Mouse (Mus musculus) lung, embryonic 16.5 days (tissue): ENCODE measurements around the gene Lenep. TPM values are rescaled to one million over a fixed set of nuclear protein-coding genes. Genes with fewer than 3 reads are reported as not detected.

Source experiments
- ATAC-seq: fragments of 200-750 bp; cut with Nextera tagmentation; 2 replicates; pipeline ENCODE4 v1.8.0; 2017; ENCODE audit warnings: low read depth, mild to moderate bottlenecking, moderate library complexity
- H3K27ac ChIP-seq: fragments of 300-500 bp; sonication (generic); 2 replicates; pipeline ENCODE4 v1.5.1; 2014; ENCODE audit warnings: mild to moderate bottlenecking, control low read depth, low read length
- H3K27me3 ChIP-seq: fragments of 300-500 bp; sonication (generic); 2 replicates; pipeline ENCODE4 v1.6.1; 2014; ENCODE audit warnings: low read depth, low read length, mixed read lengths; ENCODE audit not compliant: control insufficient read depth, insufficient read depth
- H3K36me3 ChIP-seq: fragments of 300-500 bp; sonication (generic); 2 replicates; pipeline ENCODE4 v1.6.1; 2014; ENCODE audit warnings: low read length; ENCODE audit not compliant: control insufficient read depth, insufficient read depth
- H3K4me1 ChIP-seq: fragments of 300-500 bp; sonication (generic); replicated peaks from 2 replicates; pipeline ENCODE4 v1.6.1; 2014; ENCODE audit warnings: low read length, mixed read lengths; ENCODE audit not compliant: control insufficient read depth, insufficient read depth
- H3K4me2 ChIP-seq: fragments of 300-500 bp; sonication (generic); 2 replicates; pipeline ENCODE4 v1.6.1; 2014; ENCODE audit warnings: low read depth, low read length, control low read depth
- H3K4me3 ChIP-seq: fragments of 300-500 bp; sonication (generic); 2 replicates; pipeline ENCODE4 v1.5.1; 2014; ENCODE audit warnings: mild to moderate bottlenecking, low read length, control low read depth
- H3K9ac ChIP-seq: fragments of 300-500 bp; sonication (generic); 2 replicates; pipeline ENCODE4 v1.6.1; 2014; ENCODE audit warnings: low read length, control low read depth
- H3K9me3 ChIP-seq: fragments of 300-500 bp; sonication (generic); 2 replicates; pipeline ENCODE4 v1.6.1; 2016; ENCODE audit warnings: low read length; ENCODE audit not compliant: control insufficient read depth
- WGBS: fragments of 180-500 bp; shearing (Covaris S2); extraction: QIAGEN DNeasy Blood & Tissue Kit; methylation state at CpG from one replicate; pipeline ENCODE4 v1.1.7; 2014; 5-methylcytosine and 5-hydroxymethylcytosine counted together
- polyA plus RNA-seq: library from polyadenylated mRNA; unstranded; fragments of >200 nt; fragmentation: Nextera tagmentation; extraction: Ambion mirVana; gene quantifications from 2 replicates; pipeline ENCODE4 v1.2.1, GENCODE M21; 2015

The Lenep gene
- 0.21 TPM in 1 of 2 replicates, not detected in the other for polyA plus RNA-seq

DNA sequence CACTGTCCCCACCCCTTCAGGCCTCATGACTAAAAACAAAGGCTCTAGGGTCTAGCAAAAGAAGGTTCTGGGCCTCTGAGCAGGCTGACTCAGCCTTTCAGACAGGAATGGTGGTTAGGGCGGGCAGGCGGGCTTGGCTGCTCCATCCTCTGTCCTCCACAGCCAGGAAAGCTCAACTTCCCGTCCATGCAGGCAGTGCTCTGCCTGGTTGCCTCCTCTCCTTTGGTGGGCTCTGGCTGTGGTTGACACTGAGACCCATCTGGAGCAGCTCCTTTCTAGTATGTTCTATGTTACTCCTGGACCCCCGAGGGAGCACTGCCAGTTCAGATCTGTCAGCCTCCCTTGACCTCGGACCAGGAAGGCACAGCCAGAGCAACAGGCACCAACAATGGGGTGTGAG, at the start of gene Lenep:
TSS of gene Lenep (minus strand) at position 101 of the 400 bp plus-strand sequence.
- peaks cover 5% of the 10 kb centered on the region; the same call in 1 of the 2 replicates for H3K36me3 ChIP-seq
- 73% methylated on average over 5 of the region's 5 CpGs for WGBS
- H3K4me1 ChIP-seq = no peaks in the 10 kb centered on the region
- H3K27me3 ChIP-seq = no peaks in the 10 kb centered on the region
- no peaks in the 10 kb centered on the region for H3K9me3 ChIP-seq
- H3K27ac ChIP-seq = no peak within 1 kb of the TSS
- no peak for ATAC-seq
- no peak within 1 kb of the TSS for H3K9ac ChIP-seq
- no peak within 1 kb of the TSS for H3K4me3 ChIP-seq
- no peak within 1 kb of the TSS for H3K4me2 ChIP-seq

DNA sequence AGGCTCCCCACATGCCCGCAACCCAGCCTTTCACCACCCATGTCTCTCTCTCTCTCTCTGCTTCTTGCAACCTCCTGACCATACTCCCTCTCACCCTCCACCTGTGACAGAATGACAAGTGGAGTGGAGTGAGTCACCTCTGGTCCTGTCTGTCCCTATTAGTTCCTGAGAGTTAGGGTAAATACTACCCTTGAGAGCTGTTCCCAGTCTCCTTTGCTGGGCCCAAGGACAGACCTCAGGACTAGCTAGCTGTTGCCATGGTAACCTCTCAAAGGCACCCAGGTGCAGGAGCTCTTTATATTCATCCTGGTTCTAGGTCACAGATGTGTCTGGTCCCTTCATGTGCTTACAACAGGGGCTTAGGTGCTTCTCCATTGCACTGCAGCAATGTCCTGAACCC, 49.3 kb upstream of the Lenep start:
- H3K4me1 ChIP-seq = peaks cover 23% of the 10 kb centered on the region
- H3K4me3 ChIP-seq = no peak overlapping the region
- no peak overlapping the region for H3K9ac ChIP-seq
- H3K27me3 ChIP-seq = no peaks in the 10 kb centered on the region
- H3K4me2 ChIP-seq = no peak overlapping the region
- H3K9me3 ChIP-seq = no peaks in the 10 kb centered on the region
- no peaks in the 10 kb centered on the region for H3K36me3 ChIP-seq
- H3K27ac ChIP-seq = peak overlapping the region; percentile 32; the same call in 1 of the 2 replicates
- WGBS = 54% methylated on average over 1 of the region's 1 CpGs
- peak; percentile 59 for ATAC-seq

DNA sequence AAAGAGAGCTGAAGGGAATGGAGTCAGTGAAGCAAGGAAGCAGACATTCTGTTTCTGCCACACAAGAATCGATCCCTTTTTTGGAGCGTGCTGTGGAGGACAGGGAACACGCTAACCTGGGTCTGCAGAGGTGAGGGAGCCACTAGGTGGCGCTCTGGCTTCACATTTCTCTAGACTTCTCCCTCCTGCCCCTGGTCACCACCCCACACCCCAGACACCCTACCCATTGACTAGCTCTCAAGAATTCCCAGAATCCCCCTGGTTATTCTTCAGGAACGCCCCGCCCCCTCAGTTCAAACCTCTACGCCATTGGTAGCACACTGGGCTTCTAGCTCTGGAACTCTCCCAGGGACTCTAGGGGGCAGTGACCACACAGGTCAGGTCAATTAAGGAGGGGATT, 46.9 kb upstream of the Lenep start:
- WGBS = 53% methylated on average over 7 of the region's 7 CpGs
- no peaks in the 10 kb centered on the region for H3K9me3 ChIP-seq
- ATAC-seq = peak; percentile 63
- no peaks in the 10 kb centered on the region for H3K27me3 ChIP-seq
- no peak overlapping the region for H3K9ac ChIP-seq
- no peak overlapping the region for H3K27ac ChIP-seq
- H3K4me2 ChIP-seq = no peak overlapping the region
- no peaks in the 10 kb centered on the region for H3K36me3 ChIP-seq
- no peak overlapping the region for H3K4me3 ChIP-seq
- H3K4me1 ChIP-seq = peaks cover 23% of the 10 kb centered on the region

DNA sequence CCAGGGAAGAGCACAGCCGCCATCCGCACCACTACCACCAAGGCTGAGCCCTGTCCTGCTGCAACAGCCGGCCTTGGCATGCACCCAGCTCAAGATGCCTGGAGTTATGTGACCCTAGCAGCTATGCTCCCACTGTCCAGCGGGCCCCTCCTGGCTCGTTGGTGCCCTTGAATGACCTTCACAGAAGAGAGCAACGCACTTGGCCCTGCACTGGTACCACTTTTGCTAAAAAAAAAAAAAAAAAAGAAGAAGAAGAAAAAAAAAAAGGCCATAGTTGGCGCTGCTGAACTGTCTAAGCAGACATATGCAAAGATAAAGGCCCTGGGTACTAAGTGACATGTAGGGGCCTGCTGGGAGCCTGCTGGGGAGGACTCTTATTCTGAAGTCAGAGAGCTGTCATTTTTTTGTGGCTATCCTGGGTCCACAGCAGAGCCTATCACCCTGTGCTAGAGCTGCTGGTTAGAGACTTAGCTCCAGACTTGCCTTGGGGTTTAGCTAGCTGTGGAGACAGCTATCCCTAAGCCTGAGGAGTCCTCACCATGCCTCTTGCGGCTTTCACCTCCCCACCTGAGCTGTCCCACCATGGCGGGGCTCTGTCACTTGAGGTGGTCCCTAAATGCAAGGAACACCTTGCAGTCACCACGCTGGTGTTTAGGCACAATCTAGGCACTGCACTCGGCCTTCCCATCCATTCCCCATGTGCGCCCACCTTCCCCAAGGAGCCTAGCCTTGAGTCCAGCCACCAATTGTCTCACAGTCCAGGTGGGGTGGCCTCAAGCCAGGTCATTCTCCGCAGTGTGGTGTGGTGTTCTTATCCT, 46.3 kb upstream of the Lenep start:
- Histone ChIP-seq H3K4me2 (peak overlapping the region; percentile 4), H3K4me3 (no peak overlapping the region)
- WGBS = 45% methylated on average over 13 of the region's 13 CpGs

DNA sequence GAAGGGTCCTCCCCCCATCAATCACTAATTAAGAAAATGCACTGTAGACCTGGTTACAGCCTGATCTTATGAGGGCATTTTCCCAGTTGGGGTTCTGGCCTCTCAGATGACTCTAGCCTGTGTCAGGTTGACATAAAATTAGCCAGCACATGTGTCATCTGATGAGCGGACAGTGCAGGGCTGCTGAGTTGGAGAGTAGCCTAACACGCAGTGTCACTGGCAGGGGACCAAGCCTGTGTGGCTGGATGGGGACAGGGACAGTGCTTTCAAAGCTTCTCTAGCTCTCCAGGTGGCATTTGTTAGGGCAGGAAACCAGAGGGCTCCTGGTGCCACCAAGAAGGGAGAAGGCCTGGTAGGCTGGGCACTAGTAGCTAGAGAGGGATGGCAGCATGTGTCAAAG, 38.1 kb upstream of the Lenep start:
- Histone ChIP-seq H3K4me1 (peaks cover 12% of the 10 kb centered on the region), H3K9me3 (no peaks in the 10 kb centered on the region), H3K9ac (no peak overlapping the region), H3K27me3 (no peaks in the 10 kb centered on the region), H3K4me3 (no peak overlapping the region), H3K27ac (no peak overlapping the region), H3K4me2 (no peak overlapping the region), H3K36me3 (no peaks in the 10 kb centered on the region; the same call in 1 of the 2 replicates)
- ATAC-seq = no peak
- WGBS = 83% methylated on average over 2 of the region's 2 CpGs

More for the DNA sequence above, 46.3 kb upstream of the Lenep start:
- H3K9me3 ChIP-seq = no peaks in the 10 kb centered on the region
- ATAC-seq = peak; percentile 82
- no peak overlapping the region for H3K9ac ChIP-seq
- no peaks in the 10 kb centered on the region for H3K27me3 ChIP-seq
- H3K4me1 ChIP-seq = peaks cover 23% of the 10 kb centered on the region
- H3K36me3 ChIP-seq = no peaks in the 10 kb centered on the region
- H3K27ac ChIP-seq = peak overlapping the region; percentile 19; the same call in 1 of the 2 replicates

DNA sequence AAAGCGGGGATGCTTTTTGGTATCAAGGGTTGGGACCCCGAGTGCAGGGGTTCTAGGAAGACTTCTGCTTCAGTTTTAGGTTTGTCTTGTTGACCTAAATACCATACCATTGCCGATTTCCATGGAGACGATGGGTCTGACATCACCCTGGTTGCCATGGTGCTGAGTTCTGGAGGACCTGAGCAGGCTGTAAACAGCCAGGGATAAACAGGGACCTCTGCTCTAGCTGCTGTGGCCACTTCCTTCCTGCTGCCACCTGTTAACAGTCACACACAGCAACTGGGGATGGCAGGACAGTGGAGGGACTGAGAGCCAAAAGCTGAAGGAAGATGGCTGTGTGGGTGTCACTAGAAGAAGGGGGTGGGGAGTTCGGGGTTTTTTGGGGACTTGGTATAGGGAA, 34.7 kb upstream of the Lenep start:
- Histone ChIP-seq H3K27me3 (no peaks in the 10 kb centered on the region), H3K9me3 (no peaks in the 10 kb centered on the region), H3K27ac (peak overlapping the region; percentile 39), H3K4me3 (peak overlapping the region; percentile 67), H3K4me1 (peaks cover 12% of the 10 kb centered on the region), H3K36me3 (peaks cover 20% of the 10 kb centered on the region), H3K4me2 (peak overlapping the region; percentile 59), H3K9ac (peak overlapping the region; percentile 73)
- 32% methylated on average over 5 of the region's 5 CpGs for WGBS
- no peak for ATAC-seq

DNA sequence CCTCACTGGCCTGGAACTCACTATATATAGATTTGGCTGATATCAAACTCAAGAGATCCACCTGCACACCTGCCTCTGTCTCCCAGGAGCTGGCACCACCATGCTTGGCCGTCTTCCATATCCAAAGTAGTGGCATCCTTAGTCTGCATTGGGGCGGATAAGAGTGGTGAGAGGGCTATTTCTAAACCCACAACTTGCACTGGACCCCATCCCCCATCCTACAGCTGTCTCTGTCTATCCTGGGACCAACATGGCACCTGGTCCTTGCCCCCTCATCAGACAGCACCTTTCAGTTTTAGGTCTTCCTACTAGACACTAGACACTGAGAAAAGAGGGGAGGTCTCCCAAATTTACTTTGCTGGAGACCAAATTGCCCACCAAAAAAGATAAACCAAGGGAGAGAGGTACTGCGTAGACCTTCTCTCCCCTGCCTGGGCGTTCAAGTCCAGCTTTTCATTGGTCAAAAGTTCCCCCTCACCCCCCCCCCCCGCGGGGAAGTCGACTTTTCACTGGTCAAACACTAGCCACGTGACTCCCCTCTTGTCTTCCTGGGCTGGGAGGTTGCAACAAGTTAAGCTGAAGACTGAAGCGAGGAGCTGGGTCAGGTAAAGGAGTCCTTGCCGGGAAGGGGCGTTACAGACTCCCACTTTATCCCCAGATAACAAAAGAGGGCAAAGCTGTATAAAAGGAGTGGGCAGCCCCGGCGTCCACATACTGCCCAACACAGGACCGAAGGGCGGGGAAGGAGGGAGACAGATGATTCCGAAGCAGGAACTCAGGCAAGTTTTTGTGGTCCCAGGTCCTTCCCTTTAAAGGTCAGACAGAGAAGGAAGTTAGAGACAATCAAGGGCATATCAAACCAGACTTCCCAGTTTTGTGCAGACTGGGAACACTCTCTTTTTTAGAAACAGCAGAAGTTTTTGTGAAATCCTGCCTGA, 33.9 kb upstream of the Lenep start, which contains the start of gene Pbxip1:
TSS of gene Pbxip1 (plus strand) at position 531 of the 938 bp plus-strand sequence.
- Histone ChIP-seq H3K4me1 (peaks cover 15% of the 10 kb centered on the region), H3K27ac (peak within 1 kb of the TSS; percentile 39), H3K4me2 (peak within 1 kb of the TSS; percentile 59), H3K36me3 (peaks cover 20% of the 10 kb centered on the region), H3K9me3 (no peaks in the 10 kb centered on the region), H3K9ac (peak within 1 kb of the TSS; percentile 73), H3K27me3 (no peaks in the 10 kb centered on the region), H3K4me3 (peak within 1 kb of the TSS; percentile 67)
- WGBS = 5% methylated on average over 16 of the region's 16 CpGs
- ATAC-seq = peak; percentile 92

DNA sequence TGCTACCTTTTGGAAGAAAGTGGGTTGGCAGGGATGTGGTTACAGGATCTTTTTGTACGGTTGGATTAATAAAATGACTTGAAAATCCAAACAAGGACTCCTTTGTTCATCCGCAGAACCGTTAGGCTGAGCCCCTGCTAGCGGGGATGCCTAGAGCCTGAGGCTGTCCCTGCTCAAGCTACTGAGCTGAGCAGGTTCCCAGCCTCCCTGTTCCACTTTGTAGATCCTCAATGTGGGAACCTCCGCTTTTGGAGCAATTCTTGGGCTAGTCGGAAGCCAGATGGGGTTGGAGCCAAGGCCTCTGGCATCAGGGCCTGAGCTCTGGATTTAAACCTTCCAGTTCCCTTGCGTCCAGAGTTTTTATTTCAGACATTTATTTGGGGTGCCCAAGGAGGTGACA, 32.4 kb upstream of the Lenep start:
- Histone ChIP-seq H3K36me3 (peaks cover 20% of the 10 kb centered on the region), H3K27ac (no peak overlapping the region), H3K9me3 (no peaks in the 10 kb centered on the region), H3K4me3 (no peak overlapping the region), H3K4me2 (no peak overlapping the region), H3K4me1 (peaks cover 21% of the 10 kb centered on the region), H3K9ac (no peak overlapping the region), H3K27me3 (no peaks in the 10 kb centered on the region)
- no peak for ATAC-seq
- 68% methylated on average over 7 of the region's 7 CpGs for WGBS

DNA sequence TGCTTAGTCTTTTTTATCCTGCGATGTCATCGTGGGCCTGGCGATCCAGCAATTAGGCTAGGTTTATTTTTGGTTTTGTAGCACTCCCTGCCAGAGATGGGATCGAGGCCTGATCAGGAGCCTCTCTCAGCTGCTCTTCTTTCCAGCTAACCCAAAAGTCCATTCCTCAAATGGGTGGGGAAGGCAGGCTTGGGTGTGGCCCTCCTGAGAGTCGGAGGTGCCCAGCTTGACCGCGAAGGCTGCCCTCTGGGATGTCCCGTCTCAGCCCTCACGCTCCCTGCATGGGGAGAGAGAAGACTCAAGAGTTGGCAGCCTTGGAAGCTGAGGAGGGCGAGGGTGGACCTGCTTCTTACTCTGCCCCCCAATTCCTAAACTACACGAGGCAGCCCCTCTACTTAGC, 31.9 kb upstream of the Lenep start:
- Histone ChIP-seq H3K36me3 (peaks cover 20% of the 10 kb centered on the region), H3K9ac (no peak overlapping the region), H3K27ac (no peak overlapping the region), H3K4me1 (peaks cover 21% of the 10 kb centered on the region), H3K27me3 (no peaks in the 10 kb centered on the region), H3K4me3 (no peak overlapping the region), H3K4me2 (no peak overlapping the region), H3K9me3 (no peaks in the 10 kb centered on the region)
- ATAC-seq = no peak
- 76% methylated on average over 11 of the region's 11 CpGs for WGBS
